In genomic region chr5:54100916-54101315, GRCm38 (mm10) we compare ENCODE assay signal across 9 mouse cellular contexts.
DNase-seq lines count a peak whose midpoint lies in the region; ATAC-seq lines count a peak whose summit lies in the region.
"Had no signal": no experiment of that assay in that cellular context is flagged by ENCODE, and none has a peak within 500 bp of the region (broad histone marks: within the 10 kb centered on the region; RNA-seq: fewer than 3 reads in every experiment).

No protein-coding gene starts in this region.

- DNase-seq in embryonic facial prominence, embryonic 10.5 days (ENCODE audit: low spot score): no peak
- peak; percentile 39 for DNase-seq in CD4-positive helper T cell, adult 2 months (ENCODE audit: low read depth, low spot score)
- peak; percentile 30 to 39 for DNase-seq in frontal cortex, postnatal 25 days (ENCODE audit: low spot score in 2 of 2)
- DNase-seq in layer of hippocampus, postnatal 10 days (ENCODE audit: low spot score in 2 of 2): peak; percentile 45 to 55
- peak; percentile 42 to 48 for DNase-seq in thymus, postnatal 10 days (ENCODE audit: low spot score in 2 of 2)
- DNase-seq in adrenal gland, adult (ENCODE audit: inconsistent age in 2 of 2, low spot score in 1 of 2): no peak

- no peaks in the 10 kb centered on the region for H3K27me3 ChIP-seq in embryonic facial prominence, embryonic 13.5 days
- H3K27me3 ChIP-seq in embryonic facial prominence, embryonic 10.5 days (replicated peaks; ENCODE audit: low read depth, poor library complexity, severe bottlenecking): no peaks in the 10 kb centered on the region
- no peaks in the 10 kb centered on the region for H3K27me3 ChIP-seq in midbrain, embryonic 13.5 days
- H3K27me3 ChIP-seq: neural tube, embryonic 12.5 days had no signal

- H3K4me2 ChIP-seq in embryonic facial prominence, embryonic 13.5 days: no peak overlapping the region
- no peak overlapping the region for H3K4me2 ChIP-seq in midbrain, embryonic 13.5 days (replicated peaks)
- H3K4me2 ChIP-seq: neural tube, embryonic 12.5 days had no signal

- no peaks in the 10 kb centered on the region; the same call in 1 of the 2 replicates for H3K36me3 ChIP-seq in embryonic facial prominence, embryonic 13.5 days
- peaks cover 10% of the 10 kb centered on the region for H3K36me3 ChIP-seq in embryonic facial prominence, embryonic 10.5 days (replicated peaks)
- peaks cover 3% of the 10 kb centered on the region; the same call in 1 of the 2 replicates for H3K36me3 ChIP-seq in midbrain, embryonic 13.5 days
- H3K36me3 ChIP-seq: neural tube, embryonic 12.5 days had no signal

- WGBS in embryonic facial prominence, embryonic 13.5 days: 20% methylated on average over 3 of the region's 3 CpGs
- WGBS in embryonic facial prominence, embryonic 10.5 days: 60% methylated on average over 3 of the region's 3 CpGs
- 32% methylated on average over 3 of the region's 3 CpGs for WGBS in midbrain, embryonic 13.5 days

- H3K9me3 ChIP-seq in embryonic facial prominence, embryonic 13.5 days: no peaks in the 10 kb centered on the region
- no peaks in the 10 kb centered on the region for H3K9me3 ChIP-seq in embryonic facial prominence, embryonic 10.5 days
- H3K9me3 ChIP-seq in midbrain, embryonic 13.5 days: no peaks in the 10 kb centered on the region
- H3K9me3 ChIP-seq: neural tube, embryonic 12.5 days had no signal

- H3K27ac ChIP-seq in embryonic facial prominence, embryonic 13.5 days: peak overlapping the region; percentile 39
- H3K27ac ChIP-seq in embryonic facial prominence, embryonic 10.5 days (replicated peaks): no peak overlapping the region
- no peak overlapping the region for H3K27ac ChIP-seq in midbrain, embryonic 13.5 days
- H3K27ac ChIP-seq: neural tube, embryonic 12.5 days had no signal

- ATAC-seq in embryonic facial prominence, embryonic 13.5 days (ENCODE audit: insufficient number of reproducible peaks, insufficient read depth, low FRiP score, low TSS enrichment, low read depth): 0 out of 2 replicates have a peak, but pooled peaks have one; percentile 48
- ATAC-seq in midbrain, embryonic 13.5 days: peak; percentile 68

- no peak overlapping the region for H3K9ac ChIP-seq in embryonic facial prominence, embryonic 13.5 days
- no peak overlapping the region for H3K9ac ChIP-seq in midbrain, embryonic 13.5 days (replicated peaks)
- H3K9ac ChIP-seq: neural tube, embryonic 12.5 days had no signal

- no peak overlapping the region for H3K4me3 ChIP-seq in embryonic facial prominence, embryonic 13.5 days
- no peak overlapping the region for H3K4me3 ChIP-seq in embryonic facial prominence, embryonic 10.5 days
- H3K4me3 ChIP-seq in midbrain, embryonic 13.5 days (replicated peaks): no peak overlapping the region
- H3K4me3 ChIP-seq: neural tube, embryonic 12.5 days had no signal

- peaks cover 32% of the 10 kb centered on the region for H3K4me1 ChIP-seq in embryonic facial prominence, embryonic 13.5 days
- peaks cover 14% of the 10 kb centered on the region for H3K4me1 ChIP-seq in embryonic facial prominence, embryonic 10.5 days
- H3K4me1 ChIP-seq in midbrain, embryonic 13.5 days (replicated peaks): peaks cover 12% of the 10 kb centered on the region

Comparison
In these comparisons a context has a peak if more than half of its experiments do, and no peak if none do; other contexts are left out.
1. DNase-seq: peak in CD4-positive helper T cell, adult 2 months (single experiment), frontal cortex, postnatal 25 days (2 of 2), layer of hippocampus, postnatal 10 days (2 of 2) and thymus, postnatal 10 days (2 of 2); none in embryonic facial prominence, embryonic 10.5 days (single experiment) and adrenal gland, adult (0 of 2).